Mouse (Mus musculus) c-Kit-positive CD71-negative TER-119-negative erythroid progenitor cells, embryonic 14.5 days (primary cell): ENCODE measurements around the gene Podxl2.

ENCODE experiments used
- DNase-seq: peaks from one replicate; pipeline ENCODE4 v3.0.0-alpha.2; 2013; ENCODE audit warnings: low read depth

Podxl2 gene

GRCm38 (mm10) chr6:88800735-88801134 is 74.1 kb downstream of the Podxl2 start:
- no peak for DNase-seq

GRCm38 (mm10) chr6:88800191-88800590 is 74.7 kb downstream of the Podxl2 start:
- no peak for DNase-seq

DNA sequence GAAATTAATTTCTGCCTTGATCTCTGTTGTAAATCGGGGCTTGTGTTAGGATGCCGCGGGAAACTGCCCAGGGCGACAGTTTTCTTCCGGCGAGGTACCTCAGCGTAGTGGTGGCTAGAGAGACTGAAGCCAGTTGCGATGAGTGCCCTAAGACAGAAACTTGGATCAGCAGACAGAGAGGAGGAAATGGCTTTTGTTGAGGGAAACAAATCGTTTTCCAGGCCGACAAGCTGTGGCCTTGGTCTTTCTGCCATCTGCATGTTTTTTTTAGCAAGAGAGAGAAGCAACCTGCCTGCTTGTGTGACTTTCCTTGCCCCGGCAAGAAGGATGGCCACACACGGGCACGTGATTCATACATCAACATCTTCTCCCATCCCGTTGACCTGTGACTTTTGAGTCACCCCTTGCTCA is 80.3 kb downstream of the Podxl2 start:
- no peak for DNase-seq

DNA sequence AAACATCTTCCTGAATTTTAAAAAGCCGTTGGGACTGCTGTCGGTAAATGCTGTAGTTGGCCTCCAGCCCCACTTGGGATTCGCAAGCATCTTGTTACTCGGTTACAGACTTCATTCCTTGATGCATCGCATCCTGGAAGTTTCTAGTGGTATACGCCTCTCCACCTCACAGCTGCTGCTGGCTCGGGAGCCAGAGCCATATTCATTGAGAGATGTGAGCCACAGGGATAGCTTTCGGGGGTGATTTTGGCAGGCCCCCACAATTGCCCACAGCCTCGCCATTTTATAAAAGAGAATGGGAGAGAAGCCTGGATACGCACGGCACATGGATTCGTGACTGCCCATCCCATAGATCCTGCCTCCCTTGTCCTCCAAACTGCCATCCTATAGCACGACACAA is 81.0 kb downstream of the Podxl2 start:
- no peak for DNase-seq

DNA sequence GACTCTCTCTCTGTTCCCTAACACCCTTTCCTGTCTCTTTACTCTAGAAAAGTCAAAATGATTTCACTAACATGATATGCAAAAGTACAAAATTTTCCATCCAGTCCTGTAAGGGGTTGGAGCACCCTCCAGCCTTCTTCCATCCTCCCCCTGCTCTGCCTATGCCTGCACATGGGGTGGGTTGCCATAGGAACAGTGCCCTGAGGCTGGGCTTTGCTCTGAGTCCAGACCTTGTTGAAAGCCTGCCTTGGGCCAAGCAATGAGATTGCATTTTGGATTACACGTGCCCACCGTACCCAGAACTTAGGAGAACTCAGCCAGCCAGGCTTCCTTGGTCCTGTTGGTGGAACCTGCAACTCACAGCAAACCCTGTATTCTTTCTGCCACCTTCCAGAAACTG is 81.6 kb downstream of the Podxl2 start:
- DNase-seq = no peak
